Mouse (Mus musculus) kidney, postnatal 36 days (tissue): ENCODE data around the gene Adap1.
"Not testable (repeated sequence)": the region's sequence is repeated elsewhere in the genome, so short reads cannot be mapped to it uniquely, and the experiment has no call there.

ENCODE experiments used
- DNase-seq, 2 experiments: peaks; one replicate each; pipeline ENCODE4 v3.0.0; 2021 to 2022; ENCODE audit warnings: mixed read lengths in 2 of 2

The Adap1 gene

GRCm38 (mm10) chr5:139349713-139350112 lies 24.3 kb upstream of the Adap1 start:
- DNase-seq = no peak

- peak in 1 of 2 experiments; percentile 65 for DNase-seq
Observed at GRCm38 (mm10) chr5:139347225-139347624, 21.8 kb upstream of the Adap1 start.

- DNase-seq = no peak
Observed at GRCm38 (mm10) chr5:139345364-139345714, 19.9 kb upstream of the Adap1 start.

GRCm38 (mm10) chr5:139344687-139345363 lies 19.4 kb upstream of the Adap1 start:
- peak; percentile 96 to 98 for DNase-seq

GRCm38 (mm10) chr5:139344021-139344686 lies 18.7 kb upstream of the Adap1 start:
- DNase-seq = peak; percentile 75 to 90

- DNase-seq = no peak
Observed at GRCm38 (mm10) chr5:139338891-139339290, 13.5 kb upstream of the Adap1 start.

- peak; percentile 69 to 80 for DNase-seq
Observed at GRCm38 (mm10) chr5:139338403-139338802, 13.0 kb upstream of the Adap1 start.

- no peak for DNase-seq
Observed at GRCm38 (mm10) chr5:139337826-139338370, 12.5 kb upstream of the Adap1 start.

GRCm38 (mm10) chr5:139335634-139336033 lies 10.2 kb upstream of the Adap1 start:
- no peak for DNase-seq

- not testable (repeated sequence) for DNase-seq
Observed at GRCm38 (mm10) chr5:139334394-139334793, 9.0 kb upstream of the Adap1 start.

GRCm38 (mm10) chr5:139333301-139334013 lies 8.0 kb upstream of the Adap1 start:
- peak; percentile 63 to 67 for DNase-seq

- DNase-seq = peak in 1 of 2 experiments; percentile 25
Observed at GRCm38 (mm10) chr5:139332590-139333272, 7.3 kb upstream of the Adap1 start.

GRCm38 (mm10) chr5:139331742-139332141 lies 6.3 kb upstream of the Adap1 start:
- peak; percentile 88 to 93 for DNase-seq

GRCm38 (mm10) chr5:139330766-139331165 lies 5.3 kb upstream of the Adap1 start:
- DNase-seq = no peak

- DNase-seq = no peak
Observed at GRCm38 (mm10) chr5:139327634-139328020, 2.2 kb upstream of the Adap1 start.

- no peak for DNase-seq
Observed at GRCm38 (mm10) chr5:139326986-139327633, 1.7 kb upstream of the Adap1 start.

GRCm38 (mm10) chr5:139326111-139326696 lies 782 bp upstream of the Adap1 start:
- no peak for DNase-seq

GRCm38 (mm10) chr5:139324691-139325394 lies 579 bp downstream of the Adap1 start:
- DNase-seq = peak in 1 of 2 experiments; percentile 64

- peak in 1 of 2 experiments; percentile 61 for DNase-seq
Observed at GRCm38 (mm10) chr5:139324045-139324491, 1.4 kb downstream of the Adap1 start.

- peak; percentile 64 to 78 for DNase-seq
Observed at GRCm38 (mm10) chr5:139323260-139323924, 2.0 kb downstream of the Adap1 start.

- DNase-seq = no peak
Observed at GRCm38 (mm10) chr5:139321331-139321730, 4.1 kb downstream of the Adap1 start.
